Mouse (Mus musculus) hindbrain, embryonic 11.5 days (tissue): ENCODE results near the gene Afg3l1. TPM values are rescaled to one million over a fixed set of nuclear protein-coding genes. Genes with fewer than 3 reads are reported as not detected.
"Not testable (repeated sequence)": the region's sequence is repeated elsewhere in the genome, so short reads cannot be mapped to it uniquely, and the experiment has no call there.

Experiments
- ATAC-seq: fragments of 200-750 bp; cut with Nextera tagmentation; 2 replicates; pipeline ENCODE4 v1.8.0; 2017; ENCODE audit warnings: mild to moderate bottlenecking, moderate TSS enrichment, moderate library complexity; ENCODE audit not compliant: low FRiP score
- DNase-seq: peaks from one replicate; pipeline ENCODE4 v3.0.0-alpha.2; 2015; ENCODE audit warnings: low spot score
- H3K27ac ChIP-seq: fragments of 300-500 bp; sonication (generic); 2 replicates; pipeline ENCODE4 v1.5.1; 2014; ENCODE audit warnings: mild to moderate bottlenecking, low read depth, low read length
- H3K27me3 ChIP-seq: fragments of 300-500 bp; sonication (generic); 2 replicates; pipeline ENCODE4 v1.6.1; 2014; ENCODE audit warnings: mild to moderate bottlenecking, low read length, moderate library complexity, mixed read lengths; ENCODE audit not compliant: control insufficient read depth, insufficient read depth
- H3K36me3 ChIP-seq: fragments of 300-500 bp; sonication (generic); 2 replicates; pipeline ENCODE4 v1.6.1; 2014; ENCODE audit warnings: mild to moderate bottlenecking, low read length, moderate library complexity, mixed read lengths; ENCODE audit not compliant: control insufficient read depth, insufficient read depth
- H3K4me1 ChIP-seq: fragments of 300-500 bp; sonication (generic); replicated peaks from 2 replicates; pipeline ENCODE4 v1.6.1; 2014; ENCODE audit warnings: low read length, mixed read lengths; ENCODE audit not compliant: control insufficient read depth, insufficient read depth
- H3K4me2 ChIP-seq: fragments of 300-500 bp; sonication (generic); replicated peaks from 2 replicates; pipeline ENCODE4 v1.6.1; 2014; ENCODE audit warnings: mild to moderate bottlenecking, low read depth, low read length
- H3K4me3 ChIP-seq: fragments of 300-500 bp; sonication (generic); 2 replicates; pipeline ENCODE4 v1.5.1; 2014; ENCODE audit warnings: low read depth, low read length
- H3K9ac ChIP-seq: fragments of 300-500 bp; sonication (generic); 2 replicates; pipeline ENCODE4 v1.6.1; 2014; ENCODE audit warnings: low read depth, low read length
- H3K9me3 ChIP-seq: fragments of 300-500 bp; sonication (generic); 2 replicates; pipeline ENCODE4 v1.6.1; 2016; ENCODE audit warnings: low read length; ENCODE audit not compliant: control insufficient read depth
- WGBS: fragments of 180-500 bp; shearing (Covaris S2); extraction: QIAGEN DNeasy Blood & Tissue Kit; methylation state at CpG from one replicate; pipeline ENCODE4 v1.1.7; 2014; 5-methylcytosine and 5-hydroxymethylcytosine counted together
- polyA plus RNA-seq: library from polyadenylated mRNA; unstranded; fragments of >200 nt; fragmentation: Nextera tagmentation; extraction: Ambion mirVana; gene quantifications from 2 replicates; pipeline ENCODE4 v1.2.1, GENCODE M21; 2014

Afg3l1 gene
- polyA plus RNA-seq, 1 experiment from 2014 or later = 30.7 TPM

- not testable (repeated sequence) for H3K27me3 ChIP-seq, H3K4me3 ChIP-seq, H3K9ac ChIP-seq, DNase-seq, H3K36me3 ChIP-seq, ATAC-seq, H3K27ac ChIP-seq, H3K4me2 ChIP-seq, H3K4me1 ChIP-seq, H3K9me3 ChIP-seq
- 85% methylated on average over 4 of the region's 14 CpGs for WGBS
Measured at GRCm38 (mm10) chr8:123537641-123538040, 59.9 kb downstream of the Afg3l1 start.

Other genes starting within 250 kb of the Afg3l1 start
- gene Spata2l, start 241.7 kb upstream of the Afg3l1 start, polyA plus RNA-seq = 1.8 and 2.2 TPM in 2 replicates
- 18.1 and 18.6 TPM in 2 replicates for gene Zfp276, start 223.7 kb upstream of the Afg3l1 start, polyA plus RNA-seq
- 24.9 and 28.0 TPM in 2 replicates for gene Vps9d1, start 223.6 kb upstream of the Afg3l1 start, polyA plus RNA-seq
- gene Fanca, start 159.3 kb upstream of the Afg3l1 start, polyA plus RNA-seq = 26.9 and 35.4 TPM in 2 replicates
- gene Spire2, start 145.2 kb upstream of the Afg3l1 start, polyA plus RNA-seq = 13.1 and 13.2 TPM in 2 replicates
- 179 and 181 TPM in 2 replicates for gene Tcf25, start 104.2 kb upstream of the Afg3l1 start, polyA plus RNA-seq
- gene Mc1r, start 70.8 kb upstream of the Afg3l1 start, polyA plus RNA-seq = 0.11 and 0.49 TPM in 2 replicates
- 950 and 1,011 TPM in 2 replicates for gene Tubb3, start 66.5 kb upstream of the Afg3l1 start, polyA plus RNA-seq
- gene Def8, start 54.4 kb upstream of the Afg3l1 start, polyA plus RNA-seq = 32.5 and 32.7 TPM in 2 replicates
- gene Dbndd1, start 37.6 kb downstream of the Afg3l1 start, polyA plus RNA-seq = 40.7 and 42.1 TPM in 2 replicates
- 45.5 and 50.7 TPM in 2 replicates for gene Gas8, start 40.9 kb downstream of the Afg3l1 start, polyA plus RNA-seq
- 11.3 and 12.4 TPM in 2 replicates for gene Rhou, start 176.0 kb downstream of the Afg3l1 start, polyA plus RNA-seq